Mouse (Mus musculus): ENCODE measurements around the gene Mansc4. TPM values are rescaled to one million over a fixed set of nuclear protein-coding genes. Genes with fewer than 3 reads are reported as not detected.

Gene Mansc4
- polyA plus RNA-seq, 1 experiment from 2014 or later, result 0.53 TPM

GRCm38 (mm10) chr6:147076878-147077277 lies 10.0 kb downstream of the Mansc4 start:
- ATAC-seq (replicated peaks; ENCODE audit: insufficient number of reproducible peaks, insufficient read depth, low FRiP score, low read depth), result no peak
- WGBS, result 84% methylated on average over 8 of the region's 8 CpGs
- H3K4me3 ChIP-seq, result no peak overlapping the region

GRCm38 (mm10) chr6:147075808-147076387 lies 10.9 kb downstream of the Mansc4 start:
- Histone ChIP-seq H3K4me3 (no peak overlapping the region), H3K27ac (no peak overlapping the region), H3K4me1 (replicated peaks) (no peaks in the 10 kb centered on the region), H3K9ac (no peak overlapping the region), H3K4me2 (no peak overlapping the region), H3K27me3 (no peaks in the 10 kb centered on the region), H3K9me3 (replicated peaks) (no peaks in the 10 kb centered on the region), H3K36me3 (peaks cover 26% of the 10 kb centered on the region; the same call in 1 of the 2 replicates)
- no peak for ATAC-seq (replicated peaks; ENCODE audit: insufficient number of reproducible peaks, insufficient read depth, low FRiP score, low read depth)
- 58% methylated on average over 5 of the region's 5 CpGs for WGBS

More at GRCm38 (mm10) chr6:147076878-147077277, 10.0 kb downstream of the Mansc4 start:
- Histone ChIP-seq H3K36me3 (peaks cover 16% of the 10 kb centered on the region; the same call in 1 of the 2 replicates), H3K27ac (no peak overlapping the region), H3K4me2 (no peak overlapping the region), H3K27me3 (no peaks in the 10 kb centered on the region), H3K4me1 (replicated peaks) (no peaks in the 10 kb centered on the region), H3K9ac (no peak overlapping the region), H3K9me3 (replicated peaks) (no peaks in the 10 kb centered on the region)

GRCm38 (mm10) chr6:147064944-147065261 lies 21.9 kb downstream of the Mansc4 start:
- Histone ChIP-seq H3K4me2 (no peak overlapping the region), H3K4me3 (no peak overlapping the region), H3K36me3 (peaks cover 53% of the 10 kb centered on the region), H3K27ac (no peak overlapping the region), H3K9me3 (replicated peaks) (no peaks in the 10 kb centered on the region), H3K27me3 (no peaks in the 10 kb centered on the region), H3K4me1 (replicated peaks) (no peaks in the 10 kb centered on the region), H3K9ac (no peak overlapping the region)
- no peak for ATAC-seq (replicated peaks; ENCODE audit: insufficient number of reproducible peaks, insufficient read depth, low FRiP score, low read depth)
- 82% methylated on average over 6 of the region's 6 CpGs for WGBS

- Histone ChIP-seq H3K27me3 (no peaks in the 10 kb centered on the region), H3K36me3 (peaks cover 56% of the 10 kb centered on the region)
Measured at GRCm38 (mm10) chr6:147064226-147064943, 22.4 kb downstream of the Mansc4 start.

GRCm38 (mm10) chr6:147062694-147063093 lies 24.1 kb downstream of the Mansc4 start:
- H3K9ac ChIP-seq, result no peak overlapping the region
- no peak for ATAC-seq (replicated peaks; ENCODE audit: insufficient number of reproducible peaks, insufficient read depth, low FRiP score, low read depth)
- peaks cover 50% of the 10 kb centered on the region for H3K36me3 ChIP-seq
- H3K27me3 ChIP-seq, result no peaks in the 10 kb centered on the region
- H3K4me3 ChIP-seq, result no peak overlapping the region
- WGBS, result 78% methylated on average over 7 of the region's 7 CpGs
- H3K4me1 ChIP-seq (replicated peaks), result no peaks in the 10 kb centered on the region; the same call in 1 of the 2 replicates
- no peaks in the 10 kb centered on the region for H3K9me3 ChIP-seq (replicated peaks)
- H3K27ac ChIP-seq, result no peak overlapping the region
- H3K4me2 ChIP-seq, result no peak overlapping the region

More at GRCm38 (mm10) chr6:147064226-147064943, 22.4 kb downstream of the Mansc4 start:
- 90% methylated on average over 10 of the region's 10 CpGs for WGBS
- Histone ChIP-seq H3K9ac (no peak overlapping the region), H3K4me2 (no peak overlapping the region), H3K9me3 (replicated peaks) (no peaks in the 10 kb centered on the region), H3K4me1 (replicated peaks) (no peaks in the 10 kb centered on the region), H3K27ac (no peak overlapping the region), H3K4me3 (no peak overlapping the region)
- ATAC-seq (replicated peaks; ENCODE audit: insufficient number of reproducible peaks, insufficient read depth, low FRiP score, low read depth), result no peak

GRCm38 (mm10) chr6:147062034-147062433 lies 24.8 kb downstream of the Mansc4 start:
- no peak for ATAC-seq (replicated peaks; ENCODE audit: insufficient number of reproducible peaks, insufficient read depth, low FRiP score, low read depth)
- H3K27me3 ChIP-seq, result no peaks in the 10 kb centered on the region
- WGBS, result 77% methylated on average over 7 of the region's 7 CpGs
- H3K9ac ChIP-seq, result no peak overlapping the region
- H3K4me3 ChIP-seq, result no peak overlapping the region
- peaks cover 44% of the 10 kb centered on the region for H3K36me3 ChIP-seq
- no peaks in the 10 kb centered on the region; the same call in 1 of the 2 replicates for H3K4me1 ChIP-seq (replicated peaks)
- H3K9me3 ChIP-seq (replicated peaks), result no peaks in the 10 kb centered on the region
- H3K27ac ChIP-seq, result no peak overlapping the region
- no peak overlapping the region for H3K4me2 ChIP-seq

GRCm38 (mm10) chr6:147061630-147062029 lies 25.2 kb downstream of the Mansc4 start:
- Histone ChIP-seq H3K4me3 (no peak overlapping the region), H3K4me2 (no peak overlapping the region), H3K9ac (no peak overlapping the region), H3K27me3 (no peaks in the 10 kb centered on the region), H3K9me3 (replicated peaks) (no peaks in the 10 kb centered on the region), H3K36me3 (peaks cover 41% of the 10 kb centered on the region), H3K27ac (no peak overlapping the region), H3K4me1 (replicated peaks) (no peaks in the 10 kb centered on the region; the same call in 1 of the 2 replicates)
- WGBS, result 91% methylated on average over 9 of the region's 9 CpGs
- no peak for ATAC-seq (replicated peaks; ENCODE audit: insufficient number of reproducible peaks, insufficient read depth, low FRiP score, low read depth)

- Histone ChIP-seq H3K27ac (no peak overlapping the region), H3K4me2 (no peak overlapping the region), H3K27me3 (no peaks in the 10 kb centered on the region), H3K4me3 (no peak overlapping the region), H3K36me3 (peaks cover 45% of the 10 kb centered on the region), H3K9ac (no peak overlapping the region), H3K4me1 (replicated peaks) (peaks cover 6% of the 10 kb centered on the region), H3K9me3 (replicated peaks) (no peaks in the 10 kb centered on the region)
- ATAC-seq (replicated peaks; ENCODE audit: insufficient number of reproducible peaks, insufficient read depth, low FRiP score, low read depth), result no peak
- WGBS, result 72% methylated on average over 7 of the region's 7 CpGs
Measured at GRCm38 (mm10) chr6:147059326-147059725, 27.5 kb downstream of the Mansc4 start.

GRCm38 (mm10) chr6:147055374-147055977 lies 31.4 kb downstream of the Mansc4 start:
- Histone ChIP-seq H3K4me1 (replicated peaks) (peaks cover 6% of the 10 kb centered on the region), H3K36me3 (peaks cover 47% of the 10 kb centered on the region), H3K9me3 (replicated peaks) (no peaks in the 10 kb centered on the region), H3K4me2 (no peak overlapping the region), H3K4me3 (no peak overlapping the region), H3K27ac (no peak overlapping the region), H3K9ac (no peak overlapping the region), H3K27me3 (no peaks in the 10 kb centered on the region)
- 71% methylated on average over 10 of the region's 10 CpGs for WGBS
- no peak for ATAC-seq (replicated peaks; ENCODE audit: insufficient number of reproducible peaks, insufficient read depth, low FRiP score, low read depth)

GRCm38 (mm10) chr6:147053785-147054646 lies 32.8 kb downstream of the Mansc4 start:
- H3K27ac ChIP-seq, result no peak overlapping the region
- no peaks in the 10 kb centered on the region for H3K9me3 ChIP-seq (replicated peaks)
- WGBS, result 90% methylated on average over 19 of the region's 19 CpGs
- no peak overlapping the region for H3K4me2 ChIP-seq
- no peaks in the 10 kb centered on the region for H3K27me3 ChIP-seq
- H3K4me3 ChIP-seq, result no peak overlapping the region
- peaks cover 6% of the 10 kb centered on the region for H3K4me1 ChIP-seq (replicated peaks)
- no peak overlapping the region for H3K9ac ChIP-seq
- ATAC-seq (replicated peaks; ENCODE audit: insufficient number of reproducible peaks, insufficient read depth, low FRiP score, low read depth), result no peak
- peaks cover 53% of the 10 kb centered on the region for H3K36me3 ChIP-seq

GRCm38 (mm10) chr6:147052440-147052839 lies 34.4 kb downstream of the Mansc4 start:
- Histone ChIP-seq H3K9ac (no peak overlapping the region), H3K4me2 (no peak overlapping the region), H3K27ac (no peak overlapping the region), H3K36me3 (peaks cover 67% of the 10 kb centered on the region), H3K9me3 (replicated peaks) (no peaks in the 10 kb centered on the region), H3K4me3 (no peak overlapping the region), H3K27me3 (no peaks in the 10 kb centered on the region), H3K4me1 (replicated peaks) (peaks cover 6% of the 10 kb centered on the region)
- ATAC-seq (replicated peaks; ENCODE audit: insufficient number of reproducible peaks, insufficient read depth, low FRiP score, low read depth), result no peak
- 87% methylated on average over 9 of the region's 9 CpGs for WGBS
